Mouse (Mus musculus): ENCODE results near the gene Marveld2.

DNA sequence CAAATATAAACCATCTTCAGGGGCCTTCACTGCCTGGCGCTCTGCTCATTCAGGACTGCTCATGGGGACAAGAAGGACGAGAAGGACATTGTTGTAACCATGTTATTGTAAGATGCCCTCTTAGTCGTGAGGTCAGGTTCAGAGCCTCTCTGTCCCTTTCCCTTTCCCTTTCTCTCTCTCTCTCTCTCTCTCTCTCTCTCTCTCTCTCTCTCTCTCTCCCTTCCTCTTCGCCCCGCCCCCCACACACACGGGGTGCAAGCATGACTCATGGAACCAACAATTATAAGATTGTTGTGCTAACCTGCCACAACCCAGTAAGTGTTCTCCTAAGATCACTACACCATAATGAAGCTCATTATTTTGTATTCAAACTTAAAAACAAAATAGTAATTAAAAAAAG lies 34.6 kb downstream of the Marveld2 start:
- TF ChIP-seq POLR2A (IDR thresholded peaks at IDR 0.05; ENCODE audit: low read depth, low read length) (no peak), CTCF (conservative IDR thresholded peaks at IDR 0.05; ENCODE audit: insufficient read depth, insufficient read length, low read depth, low read length) (no peak)
